Mouse (Mus musculus) bone marrow macrophage, adult 2 months (primary cell): ENCODE results near the gene Galnt6.
"Not testable (repeated sequence)": the region's sequence is repeated elsewhere in the genome, so short reads cannot be mapped to it uniquely, and the experiment has no call there.

Experiments
- CTCF ChIP-seq: IDR thresholded peaks from 2 replicates; pipeline ENCODE4 v1.5.1; 2012; ENCODE audit warnings: low read depth, mild to moderate bottlenecking, low read length, moderate library complexity
- POLR2A ChIP-seq: IDR thresholded peaks from 2 replicates; pipeline ENCODE4 v1.6.1; 2012; ENCODE audit warnings: mild to moderate bottlenecking, low read depth, low read length, borderline replicate concordance

DNA sequence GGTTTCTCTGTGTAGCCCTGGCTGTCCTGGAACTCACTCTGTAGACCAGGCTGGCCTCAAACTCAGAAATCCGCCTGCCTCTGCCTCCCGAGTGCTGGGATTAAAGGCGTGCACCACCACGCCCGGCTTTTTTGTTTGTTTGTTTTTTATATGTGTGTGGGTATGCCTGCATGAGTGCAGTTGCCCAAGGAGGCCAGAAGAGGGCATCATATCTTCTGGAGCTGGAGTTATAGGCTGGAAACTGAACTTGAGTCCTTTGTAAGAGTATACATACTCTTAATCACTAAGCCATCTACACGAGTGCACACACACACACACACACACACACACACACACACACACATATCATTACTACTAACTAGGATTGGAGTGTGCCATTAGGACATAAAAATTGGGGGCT lies 44.7 kb upstream of the Galnt6 start:
- TF ChIP-seq POLR2A, CTCF: not testable (repeated sequence)
